Mouse (Mus musculus): ENCODE measurements around the gene Sh3glb2. TPM values are rescaled to one million over a fixed set of nuclear protein-coding genes. Genes with fewer than 3 reads are reported as not detected.

The Sh3glb2 gene
- total RNA-seq (2021) (10 to 100 TPM; 37.7 to 40.6 TPM), polyA plus RNA-seq (2012; rRNA removed) (125 and 143 TPM in 2 replicates)
- long read RNA-seq, transcript Sh3glb2-201 (11 exons, 1,810 nt) = major isoform, 37 of 67 reads
- long read RNA-seq, partial matches to known transcripts = 1 of 67 reads
- long read RNA-seq, other reads (novel, unspliced or antisense) = 29 of 67 reads

DNA sequence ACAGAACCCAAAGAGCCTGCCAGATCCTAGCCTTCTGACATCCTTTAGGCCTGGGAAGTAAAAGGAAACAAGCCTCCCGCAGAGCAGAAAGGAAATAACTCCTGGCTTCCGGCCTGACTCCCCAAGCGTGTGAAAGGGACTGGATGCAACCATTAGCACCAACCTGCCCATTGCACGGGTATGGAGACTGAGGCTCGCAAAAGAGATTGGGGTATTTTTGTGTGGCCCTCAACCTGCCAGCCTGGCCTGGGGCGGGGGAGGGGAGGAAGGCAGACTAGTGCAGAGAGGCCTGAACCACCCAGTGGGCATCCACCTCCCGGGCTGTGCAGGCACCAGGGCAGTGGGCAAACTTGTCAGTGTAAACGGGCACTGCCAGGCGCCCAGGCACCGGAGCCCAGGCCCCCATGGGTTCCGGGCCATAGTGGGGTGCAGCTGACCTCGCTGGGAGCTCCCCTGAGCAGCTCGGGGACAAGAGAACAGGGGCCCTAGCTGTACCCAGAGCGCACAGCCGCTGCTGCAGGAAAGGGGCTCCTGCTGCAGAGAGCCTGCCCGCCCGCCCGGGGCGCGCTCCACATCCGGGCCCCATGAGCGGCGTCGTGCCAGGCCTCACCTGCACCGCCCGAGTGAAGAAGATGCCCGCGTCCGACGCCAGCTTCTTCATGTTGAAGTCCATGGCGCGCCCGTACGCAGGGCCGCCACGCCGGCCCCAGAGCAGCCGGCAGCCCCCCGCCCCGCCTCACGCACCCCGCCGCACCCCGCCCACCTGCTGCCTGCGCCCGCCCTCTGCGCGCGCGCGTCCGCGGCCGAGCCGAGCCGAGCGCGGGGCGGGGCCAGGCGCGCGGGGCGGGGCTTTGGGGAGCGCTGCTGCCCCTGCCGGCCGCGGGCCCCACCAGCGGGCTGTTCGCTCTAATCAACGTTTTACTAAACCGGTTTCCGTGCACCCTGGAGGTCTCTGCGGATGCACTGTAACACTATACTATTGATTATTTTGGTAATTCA lies at the start of gene Sh3glb2:
Gene Sh3glb2, minus strand, starts transcription at position 805 of the 999 bp plus-strand sequence.
- Histone ChIP-seq H3K27ac (peak within 1 kb of the TSS; percentile 87), H3K4me1 (ENCODE audit: control insufficient read depth, insufficient read depth, low read length) (peaks cover 18% of the 10 kb centered on the region), H3K36me3 (ENCODE audit: control insufficient read depth, insufficient read depth, low read length) (no peaks in the 10 kb centered on the region; the same call in 1 of the 2 replicates), H3K4me3 (peak within 1 kb of the TSS; percentile 72), H3K27me3 (ENCODE audit: control insufficient read depth, insufficient read depth, low read length) (no peaks in the 10 kb centered on the region), H3K9ac (ENCODE audit: low read depth, low read length) (peak within 1 kb of the TSS; percentile 93), H3K79me2 (replicated peaks; ENCODE audit: control insufficient read depth, insufficient read depth, low read length) (peaks cover 1% of the 10 kb centered on the region)
- peak; percentile 92 to 93 for DNase-seq
- intact Hi-C loops (cut with DNase I) = no loop called here
- 1% methylated on average over 65 of the region's 73 CpGs for WGBS
- TF ChIP-seq EP300 (IDR thresholded peaks at IDR 0.05; ENCODE audit: insufficient read depth, low read depth, low read length) (0 out of 2 replicates have a peak, but pooled peaks have one; percentile 34), POLR2A (IDR thresholded peaks at IDR 0.05; ENCODE audit: insufficient read depth, low read depth, low read length) (0 out of 2 replicates have a peak, but pooled peaks have one; percentile 22), CTCF (IDR thresholded peaks at IDR 0.05) (peak; percentile 70)

- Histone ChIP-seq H3K27me3 (ENCODE audit: control insufficient read depth, insufficient read depth, low read length) (no peaks in the 10 kb centered on the region), H3K9ac (ENCODE audit: low read depth, low read length) (no peak overlapping the region), H3K4me1 (ENCODE audit: control insufficient read depth, insufficient read depth, low read length) (peaks cover 9% of the 10 kb centered on the region), H3K27ac (peak overlapping the region; percentile 42), H3K79me2 (replicated peaks; ENCODE audit: control insufficient read depth, insufficient read depth, low read length) (no peaks in the 10 kb centered on the region), H3K4me3 (no peak overlapping the region), H3K36me3 (ENCODE audit: control insufficient read depth, insufficient read depth, low read length) (peaks cover 4% of the 10 kb centered on the region; the same call in 1 of the 2 replicates)
- no peak for DNase-seq
- 58% methylated on average over 8 of the region's 8 CpGs for WGBS
- intact Hi-C loops (cut with DNase I) = no loop called here
- TF ChIP-seq CTCF (IDR thresholded peaks at IDR 0.05) (no peak), POLR2A (IDR thresholded peaks at IDR 0.05; ENCODE audit: insufficient read depth, low read depth, low read length) (no peak), EP300 (IDR thresholded peaks at IDR 0.05; ENCODE audit: insufficient read depth, low read depth, low read length) (no peak)
These were observed 49.4 kb upstream of the Sh3glb2 start for GRCm38 (mm10) chr2:30408452-30409100.

DNA sequence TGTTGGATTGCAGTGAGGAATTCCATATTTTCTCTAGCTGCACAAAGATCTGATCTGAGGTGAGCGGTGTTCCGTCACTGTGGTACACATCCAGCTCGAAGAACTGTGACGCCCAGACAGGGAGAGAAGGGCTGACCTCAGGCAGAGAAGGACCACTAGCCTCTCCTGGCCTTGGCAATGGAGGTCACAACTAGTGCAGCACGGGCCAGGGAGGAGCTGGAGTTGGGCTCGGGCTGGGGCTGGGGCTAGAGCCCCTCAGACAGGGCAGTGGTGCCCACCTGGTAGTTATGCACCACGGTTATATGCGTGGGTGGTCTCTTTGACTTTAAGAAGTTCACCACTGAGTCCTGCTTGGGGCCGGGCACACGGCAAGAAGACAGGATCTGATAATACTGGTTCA lies 48.6 kb upstream of the Sh3glb2 start:
- TF ChIP-seq POLR2A (IDR thresholded peaks at IDR 0.05; ENCODE audit: insufficient read depth, low read depth, low read length) (no peak), CTCF (IDR thresholded peaks at IDR 0.05) (no peak), EP300 (IDR thresholded peaks at IDR 0.05; ENCODE audit: insufficient read depth, low read depth, low read length) (no peak)
- no peak overlapping the region for H3K9ac ChIP-seq (ENCODE audit: low read depth, low read length)
- no peaks in the 10 kb centered on the region for H3K27me3 ChIP-seq (ENCODE audit: control insufficient read depth, insufficient read depth, low read length)
- no peak overlapping the region for H3K4me3 ChIP-seq
- intact Hi-C loops (cut with DNase I) = no loop called here
- H3K4me1 ChIP-seq (ENCODE audit: control insufficient read depth, insufficient read depth, low read length) = peaks cover 10% of the 10 kb centered on the region
- WGBS = 79% methylated on average over 10 of the region's 10 CpGs
- H3K27ac ChIP-seq = no peak overlapping the region; the same call in 1 of the 2 replicates
- peaks cover 6% of the 10 kb centered on the region; the same call in 1 of the 2 replicates for H3K36me3 ChIP-seq (ENCODE audit: control insufficient read depth, insufficient read depth, low read length)
- H3K79me2 ChIP-seq (replicated peaks; ENCODE audit: control insufficient read depth, insufficient read depth, low read length) = no peaks in the 10 kb centered on the region
- DNase-seq = no peak

- H3K4me3 ChIP-seq = no peak overlapping the region
- H3K27ac ChIP-seq = no peak overlapping the region
- peaks cover 6% of the 10 kb centered on the region; the same call in 1 of the 2 replicates for H3K36me3 ChIP-seq (ENCODE audit: control insufficient read depth, insufficient read depth, low read length)
- H3K4me1 ChIP-seq (ENCODE audit: control insufficient read depth, insufficient read depth, low read length) = peaks cover 11% of the 10 kb centered on the region
- H3K27me3 ChIP-seq (ENCODE audit: control insufficient read depth, insufficient read depth, low read length) = no peaks in the 10 kb centered on the region
- intact Hi-C loops (cut with DNase I) = no loop called here
- no peak overlapping the region for H3K9ac ChIP-seq (ENCODE audit: low read depth, low read length)
- no peaks in the 10 kb centered on the region for H3K79me2 ChIP-seq (replicated peaks; ENCODE audit: control insufficient read depth, insufficient read depth, low read length)
- 74% methylated on average over 2 of the region's 2 CpGs for WGBS
- DNase-seq = no peak
- TF ChIP-seq POLR2A (IDR thresholded peaks at IDR 0.05; ENCODE audit: insufficient read depth, low read depth, low read length) (no peak), CTCF (IDR thresholded peaks at IDR 0.05) (no peak), EP300 (IDR thresholded peaks at IDR 0.05; ENCODE audit: insufficient read depth, low read depth, low read length) (no peak)
These were observed 48.1 kb upstream of the Sh3glb2 start for GRCm38 (mm10) chr2:30407221-30407620.

DNA sequence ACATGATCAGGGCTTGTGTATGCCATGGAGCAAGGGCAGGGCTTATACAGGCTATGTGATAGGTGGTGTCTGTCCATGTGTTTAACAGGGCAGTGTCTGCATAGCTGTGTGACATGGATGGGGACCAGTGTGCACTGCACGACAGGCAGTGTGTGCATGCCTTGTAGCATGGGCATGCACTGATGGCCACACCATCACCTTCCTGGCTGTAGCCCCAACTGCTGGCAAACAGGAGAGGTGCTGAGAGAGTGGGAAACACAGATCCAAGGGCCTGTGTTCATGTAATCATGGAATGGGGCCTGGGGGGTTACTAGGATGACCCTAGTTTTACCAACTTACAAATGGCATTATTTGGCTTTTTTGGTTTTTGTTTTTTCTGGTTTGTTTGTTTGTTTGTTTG lies 44.7 kb upstream of the Sh3glb2 start:
- 93% methylated on average over 1 of the region's 1 CpGs for WGBS
- Histone ChIP-seq H3K27ac (no peak overlapping the region), H3K36me3 (ENCODE audit: control insufficient read depth, insufficient read depth, low read length) (peaks cover 2% of the 10 kb centered on the region; the same call in 1 of the 2 replicates), H3K9ac (ENCODE audit: low read depth, low read length) (no peak overlapping the region), H3K79me2 (replicated peaks; ENCODE audit: control insufficient read depth, insufficient read depth, low read length) (no peaks in the 10 kb centered on the region), H3K27me3 (ENCODE audit: control insufficient read depth, insufficient read depth, low read length) (no peaks in the 10 kb centered on the region), H3K4me1 (ENCODE audit: control insufficient read depth, insufficient read depth, low read length) (peaks cover 6% of the 10 kb centered on the region), H3K4me3 (no peak overlapping the region)
- TF ChIP-seq EP300 (IDR thresholded peaks at IDR 0.05; ENCODE audit: insufficient read depth, low read depth, low read length) (no peak), CTCF (IDR thresholded peaks at IDR 0.05) (peak; percentile 55)
- intact Hi-C loops (cut with DNase I) = no loop called here
- no peak for DNase-seq

Measured in heart, adult 2 months (tissue).